Mouse (Mus musculus) liver, embryonic 14.5 days (tissue): ENCODE measurements around the gene Emp2. TPM values are rescaled to one million over a fixed set of nuclear protein-coding genes. Genes with fewer than 3 reads are reported as not detected.

ENCODE experiments used
- ATAC-seq: fragments of 200-750 bp; cut with Nextera tagmentation; 2 replicates; pipeline ENCODE4 v1.8.0; 2017; ENCODE audit warnings: moderate number of reproducible peaks, mild to moderate bottlenecking, moderate library complexity; ENCODE audit not compliant: insufficient read depth
- DNase-seq, 3 experiments: peaks; one replicate each; pipeline ENCODE4 v3.0.0-alpha.2; 2012 to 2013; ENCODE audit warnings: low read depth in 3 of 3, low spot score in 3 of 3
- H3K27ac ChIP-seq: fragments of 300-500 bp; sonication (generic); 2 replicates; pipeline ENCODE4 v1.5.1; 2014; ENCODE audit warnings: moderate library complexity, mild to moderate bottlenecking, control low read depth, inconsistent platforms
- H3K27me3 ChIP-seq: fragments of 300-500 bp; sonication (generic); 2 replicates; pipeline ENCODE4 v1.6.1; 2014; ENCODE audit warnings: mild to moderate bottlenecking, low read length, moderate library complexity; ENCODE audit not compliant: control insufficient read depth, insufficient read depth
- H3K36me3 ChIP-seq: fragments of 300-500 bp; sonication (generic); replicated peaks from 2 replicates; pipeline ENCODE4 v1.6.1; 2014; ENCODE audit warnings: low read depth; ENCODE audit not compliant: control insufficient read depth, insufficient read depth
- H3K4me1 ChIP-seq, 2 experiments: fragments of 200-500 bp in 1 of 2; fragments of 300-500 bp in 1 of 2; sonication (generic) in 1 of 2; replicated peaks; 2 replicates each; pipeline ENCODE4 v1.6.1; 2012 to 2014; ENCODE audit warnings: antibody characterized with exemption in 1 of 2, inconsistent platforms in 1 of 2, low read length in 1 of 2; ENCODE audit not compliant: control insufficient read depth in 2 of 2, insufficient read depth in 2 of 2
- H3K4me2 ChIP-seq: fragments of 300-500 bp; sonication (generic); 2 replicates; pipeline ENCODE4 v1.6.1; 2014; ENCODE audit warnings: low read depth, mild to moderate bottlenecking, control low read depth, moderate library complexity
- H3K4me3 ChIP-seq, 2 experiments: fragments of 200-500 bp in 1 of 2; fragments of 300-500 bp in 1 of 2; sonication (generic) in 1 of 2; 2 replicates each; pipeline ENCODE4 v1.5.1; 2012 to 2014; ENCODE audit warnings: low read depth in 2 of 2, low read length in 2 of 2, mild to moderate bottlenecking in 2 of 2, control low read depth in 1 of 2, inconsistent platforms in 1 of 2, moderate library complexity in 1 of 2; ENCODE audit not compliant: insufficient read depth in 1 of 2
- H3K9ac ChIP-seq: fragments of 300-500 bp; sonication (generic); replicated peaks from 2 replicates; pipeline ENCODE4 v1.6.1; 2014; ENCODE audit warnings: mild to moderate bottlenecking, control low read depth, moderate library complexity
- H3K9me3 ChIP-seq: fragments of 300-500 bp; sonication (generic); 2 replicates; pipeline ENCODE4 v1.6.1; 2016; ENCODE audit warnings: low read length, mixed read lengths; ENCODE audit not compliant: control insufficient read depth
- CTCF ChIP-seq: IDR thresholded peaks from 2 replicates; pipeline ENCODE4 v1.5.1; 2016; ENCODE audit warnings: antibody characterized with exemption, low read depth, control low read depth
- EP300 ChIP-seq: IDR thresholded peaks from 2 replicates; pipeline ENCODE4 v1.6.1; 2016; ENCODE audit warnings: antibody characterized with exemption, low read depth
- WGBS: fragments of 180-500 bp; shearing (Covaris S2); extraction: QIAGEN DNeasy Blood & Tissue Kit; methylation state at CpG from one replicate; pipeline ENCODE4 v1.1.7; 2014; ENCODE audit not compliant: insufficient replicate concordance; 5-methylcytosine and 5-hydroxymethylcytosine counted together
- polyA plus RNA-seq, 2 experiments: library from polyadenylated mRNA; depleted of rRNA in 1 of 2; stranded (reverse) in 1 of 2; unstranded in 1 of 2; fragments of >200 nt; fragmentation: Nextera tagmentation in 1 of 2; extraction: Ambion mirVana in 1 of 2; gene quantifications; 2 replicates each; pipeline versions ENCODE4 v1.2.1 to v1.2.3; 2012 to 2014

Emp2 gene
- polyA plus RNA-seq, 2 experiments = 3.8 to 3.9 TPM

DNA sequence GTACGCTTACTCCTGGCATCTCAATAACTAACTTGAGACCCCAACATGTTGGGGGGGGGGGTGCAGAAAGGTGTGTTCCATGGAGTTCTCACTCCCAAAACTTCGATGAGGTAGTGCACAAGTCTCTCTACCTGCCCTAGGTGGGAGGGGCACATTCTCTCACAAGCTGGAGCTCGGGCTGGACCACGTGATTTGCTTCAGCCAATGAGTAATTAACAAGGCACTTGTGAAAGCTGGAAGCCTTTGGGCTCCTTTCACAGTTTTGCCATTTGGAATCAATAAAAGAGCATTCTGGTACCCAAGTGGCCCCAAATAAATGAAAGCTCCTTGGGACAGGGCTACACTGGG is 3.4 kb upstream of the Emp2 start:
- Histone ChIP-seq H3K36me3 (no peaks in the 10 kb centered on the region), H3K4me3 (no peak overlapping the region), H3K27ac (no peak overlapping the region), H3K9me3 (no peaks in the 10 kb centered on the region), H3K9ac (no peak overlapping the region), H3K27me3 (peaks cover 9% of the 10 kb centered on the region), H3K4me2 (no peak overlapping the region), H3K4me1 (peaks cover 0 to 2% of the 10 kb centered on the region in 2 experiments; a peak in 1 of 4 replicates)
- TF ChIP-seq EP300 (no peak), CTCF (no peak)
- DNase-seq (no peak), ATAC-seq (no peak)
- 46% methylated on average over 4 of the region's 4 CpGs for WGBS

- H3K9me3 ChIP-seq = no peaks in the 10 kb centered on the region
- ATAC-seq = no peak
- WGBS = 58% methylated on average over 10 of the region's 10 CpGs
- TF ChIP-seq CTCF (no peak), EP300 (no peak)
- H3K36me3 ChIP-seq = no peaks in the 10 kb centered on the region
- no peak overlapping the region for H3K4me3 ChIP-seq
- H3K27ac ChIP-seq = no peak overlapping the region
- no peak overlapping the region for H3K4me2 ChIP-seq
- H3K27me3 ChIP-seq = peaks cover 9% of the 10 kb centered on the region
- DNase-seq = no peak
- H3K4me1 ChIP-seq = peaks cover 0 to 2% of the 10 kb centered on the region in 2 experiments; a peak in 1 of 4 replicates
- no peak overlapping the region for H3K9ac ChIP-seq
Measured at GRCm38 (mm10) chr16:10316493-10317196, 2.9 kb upstream of the Emp2 start.

- Histone ChIP-seq H3K27me3 (peaks cover 9% of the 10 kb centered on the region), H3K9me3 (no peaks in the 10 kb centered on the region), H3K4me1 (no peaks in the 10 kb centered on the region), H3K27ac (no peak overlapping the region), H3K9ac (no peak overlapping the region), H3K4me2 (peak overlapping the region; percentile 48), H3K4me3 (peak overlapping the region; percentile 32 to 36), H3K36me3 (no peaks in the 10 kb centered on the region)
- DNase-seq = no peak
- 6% methylated on average over 14 of the region's 15 CpGs for WGBS
- TF ChIP-seq CTCF (no peak), EP300 (no peak)
- no peak for ATAC-seq
Measured at GRCm38 (mm10) chr16:10313226-10313625, 542 bp downstream of the Emp2 start.

DNA sequence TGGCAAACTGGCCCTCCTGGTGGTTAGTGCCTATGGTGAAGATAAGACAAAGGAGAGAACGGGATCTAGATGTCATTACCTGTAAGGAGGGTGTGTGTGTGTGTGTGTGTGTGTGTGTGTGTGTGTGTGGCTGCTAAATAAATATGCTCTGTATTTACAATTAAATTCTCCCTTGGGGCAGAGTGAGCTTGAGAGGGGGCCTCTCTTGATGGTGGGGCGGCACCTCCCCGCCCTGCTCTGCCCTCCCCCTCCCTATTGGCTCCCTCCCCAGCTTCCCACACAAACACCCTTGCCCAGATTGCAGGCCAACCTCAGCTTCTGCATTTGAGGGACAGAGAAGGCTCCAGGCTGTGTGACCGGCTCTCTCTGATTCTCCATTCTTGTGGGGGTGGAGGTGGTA is 1.8 kb downstream of the Emp2 start:
- H3K4me3 ChIP-seq = no peak overlapping the region
- DNase-seq (no peak), ATAC-seq (no peak)
- TF ChIP-seq CTCF (no peak), EP300 (no peak)
- 40% methylated on average over 4 of the region's 4 CpGs for WGBS
- H3K4me1 ChIP-seq = no peaks in the 10 kb centered on the region
- H3K27me3 ChIP-seq = peaks cover 9% of the 10 kb centered on the region
- H3K27ac ChIP-seq = no peak overlapping the region
- no peak overlapping the region for H3K4me2 ChIP-seq
- H3K36me3 ChIP-seq = no peaks in the 10 kb centered on the region
- no peaks in the 10 kb centered on the region for H3K9me3 ChIP-seq
- no peak overlapping the region for H3K9ac ChIP-seq

GRCm38 (mm10) chr16:10311086-10311485 is 2.7 kb downstream of the Emp2 start:
- peaks cover 9% of the 10 kb centered on the region for H3K27me3 ChIP-seq
- no peak overlapping the region for H3K27ac ChIP-seq
- H3K4me2 ChIP-seq = no peak overlapping the region
- no peak overlapping the region for H3K4me3 ChIP-seq
- H3K9me3 ChIP-seq = no peaks in the 10 kb centered on the region
- no peak for ATAC-seq
- WGBS = 32% methylated on average over 3 of the region's 3 CpGs
- H3K9ac ChIP-seq = no peak overlapping the region
- H3K4me1 ChIP-seq = no peaks in the 10 kb centered on the region
- TF ChIP-seq CTCF (no peak), EP300 (no peak)
- DNase-seq = no peak
- no peaks in the 10 kb centered on the region for H3K36me3 ChIP-seq
